Mouse (Mus musculus): ENCODE measurements around the gene Zfp524.

GRCm38 (mm10) chr7:5036136-5036535, 21.9 kb downstream of the Zfp524 start:
- TF ChIP-seq POLR2A (IDR thresholded peaks at IDR 0.05; ENCODE audit: extremely low read depth, insufficient read depth, low read length) (no peak), CTCF (IDR thresholded peaks at IDR 0.05; ENCODE audit: low read depth, low read length) (no peak)
